Mouse (Mus musculus) limb, embryonic 10.5 days (tissue): Measurements from ENCODE around the gene Parvb. TPM values are rescaled to one million over a fixed set of nuclear protein-coding genes. Genes with fewer than 3 reads are reported as not detected.

Source experiments
- DNase-seq: peaks from one replicate; pipeline ENCODE4 v3.0.0-alpha.2; 2017; ENCODE audit warnings: low spot score
- H3K27ac ChIP-seq: fragments of 300-500 bp; sonication (generic); 2 replicates; pipeline ENCODE4 v1.5.1; 2016; ENCODE audit warnings: mild to moderate bottlenecking
- H3K27me3 ChIP-seq: fragments of 300-500 bp; sonication (generic); 2 replicates; pipeline ENCODE4 v1.6.1; 2016; ENCODE audit warnings: low read depth, mild to moderate bottlenecking; ENCODE audit not compliant: poor library complexity, severe bottlenecking
- H3K36me3 ChIP-seq: fragments of 300-500 bp; sonication (generic); 2 replicates; pipeline ENCODE4 v1.6.1; 2016; ENCODE audit warnings: mild to moderate bottlenecking, moderate library complexity
- H3K4me1 ChIP-seq: fragments of 300-500 bp; sonication (generic); 2 replicates; pipeline ENCODE4 v1.6.1; 2016
- H3K4me3 ChIP-seq: fragments of 300-500 bp; sonication (generic); 2 replicates; pipeline ENCODE4 v1.5.1; 2016; ENCODE audit warnings: mild to moderate bottlenecking, moderate library complexity
- H3K9me3 ChIP-seq: fragments of 300-500 bp; sonication (generic); replicated peaks from 2 replicates; pipeline ENCODE4 v1.6.1; 2016; ENCODE audit warnings: mild to moderate bottlenecking
- WGBS: fragments of 180-500 bp; shearing (Covaris S2); methylation state at CpG from one replicate; pipeline ENCODE4 v1.1.7; 2016; 5-methylcytosine and 5-hydroxymethylcytosine counted together
- polyA plus RNA-seq: library from polyadenylated mRNA; unstranded; fragments of >200 nt; fragmentation: Nextera tagmentation; extraction: Ambion mirVana; gene quantifications from 2 replicates; pipeline ENCODE4 v1.2.1, GENCODE M21; 2016

The Parvb gene
- polyA plus RNA-seq, 1 experiment from 2014 or later = 9.0 TPM

GRCm38 (mm10) chr15:84247309-84247708 lies 15.5 kb downstream of the Parvb start:
- WGBS = 96% methylated on average over 3 of the region's 3 CpGs
- peaks cover 20% of the 10 kb centered on the region for H3K36me3 ChIP-seq
- peaks cover 15% of the 10 kb centered on the region for H3K4me1 ChIP-seq
- H3K27ac ChIP-seq = no peak overlapping the region
- no peak overlapping the region for H3K4me3 ChIP-seq
- no peak for DNase-seq
- H3K27me3 ChIP-seq = no peaks in the 10 kb centered on the region
- no peaks in the 10 kb centered on the region for H3K9me3 ChIP-seq

- H3K4me3 ChIP-seq = no peak overlapping the region
- H3K27ac ChIP-seq = peak overlapping the region; percentile 56; the same call in 1 of the 2 replicates
- H3K4me1 ChIP-seq = peaks cover 27% of the 10 kb centered on the region
- peaks cover 12% of the 10 kb centered on the region; the same call in 1 of the 2 replicates for H3K36me3 ChIP-seq
- H3K27me3 ChIP-seq = no peaks in the 10 kb centered on the region
- no peaks in the 10 kb centered on the region for H3K9me3 ChIP-seq
- DNase-seq = no peak
- WGBS = 85% methylated on average over 13 of the region's 13 CpGs
These were observed 19.4 kb downstream of the Parvb start for GRCm38 (mm10) chr15:84251227-84251626.

- peaks cover 40% of the 10 kb centered on the region for H3K4me1 ChIP-seq
- H3K27ac ChIP-seq = no peak overlapping the region
- DNase-seq = no peak
- H3K4me3 ChIP-seq = no peak overlapping the region
- H3K36me3 ChIP-seq = peaks cover 3% of the 10 kb centered on the region; the same call in 1 of the 2 replicates
- no peaks in the 10 kb centered on the region for H3K27me3 ChIP-seq
- no peaks in the 10 kb centered on the region for H3K9me3 ChIP-seq
- 95% methylated on average over 7 of the region's 7 CpGs for whole genome bisulfite sequencing
These were observed 20.8 kb downstream of the Parvb start for GRCm38 (mm10) chr15:84252645-84253044.

GRCm38 (mm10) chr15:84253757-84254156 lies 21.9 kb downstream of the Parvb start:
- Histone ChIP-seq H3K27ac (no peak overlapping the region), H3K9me3 (no peaks in the 10 kb centered on the region), H3K4me1 (peaks cover 51% of the 10 kb centered on the region), H3K36me3 (no peaks in the 10 kb centered on the region), H3K4me3 (no peak overlapping the region), H3K27me3 (no peaks in the 10 kb centered on the region)
- DNase-seq = no peak
- WGBS = 69% methylated on average over 11 of the region's 11 CpGs

GRCm38 (mm10) chr15:84254387-84254786 lies 22.5 kb downstream of the Parvb start:
- no peak overlapping the region for H3K27ac ChIP-seq
- 86% methylated on average over 8 of the region's 8 CpGs for WGBS
- H3K4me1 ChIP-seq = peaks cover 57% of the 10 kb centered on the region
- DNase-seq = no peak
- H3K9me3 ChIP-seq = no peaks in the 10 kb centered on the region
- no peaks in the 10 kb centered on the region for H3K27me3 ChIP-seq
- no peaks in the 10 kb centered on the region for H3K36me3 ChIP-seq
- H3K4me3 ChIP-seq = no peak overlapping the region

GRCm38 (mm10) chr15:84256254-84256850 lies 24.5 kb downstream of the Parvb start:
- DNase-seq = no peak
- H3K27ac ChIP-seq = 0 out of 2 replicates have a peak overlapping the region, but pooled peaks have one; percentile 38
- peaks cover 3% of the 10 kb centered on the region; the same call in 1 of the 2 replicates for H3K36me3 ChIP-seq

GRCm38 (mm10) chr15:84256864-84257263 lies 25.0 kb downstream of the Parvb start:
- no peak overlapping the region for H3K4me3 ChIP-seq
- peak overlapping the region; percentile 38; the same call in 1 of the 2 replicates for H3K27ac ChIP-seq
- peaks cover 4% of the 10 kb centered on the region; the same call in 1 of the 2 replicates for H3K36me3 ChIP-seq
- H3K9me3 ChIP-seq = no peaks in the 10 kb centered on the region
- H3K27me3 ChIP-seq = no peaks in the 10 kb centered on the region
- peaks cover 62% of the 10 kb centered on the region for H3K4me1 ChIP-seq
- 88% methylated on average over 5 of the region's 5 CpGs for WGBS
- DNase-seq = no peak

More at GRCm38 (mm10) chr15:84256254-84256850, 24.5 kb downstream of the Parvb start:
- Histone ChIP-seq H3K9me3 (no peaks in the 10 kb centered on the region), H3K27me3 (no peaks in the 10 kb centered on the region), H3K4me3 (no peak overlapping the region), H3K4me1 (peaks cover 64% of the 10 kb centered on the region)
- WGBS = 86% methylated on average over 12 of the region's 12 CpGs

- Histone ChIP-seq H3K27ac (peak overlapping the region; percentile 76), H3K36me3 (peaks cover 4% of the 10 kb centered on the region; the same call in 1 of the 2 replicates), H3K4me1 (peaks cover 55% of the 10 kb centered on the region), H3K9me3 (no peaks in the 10 kb centered on the region), H3K27me3 (no peaks in the 10 kb centered on the region), H3K4me3 (no peak overlapping the region)
- 66% methylated on average over 9 of the region's 9 CpGs for WGBS
- no peak for DNase-seq
These were observed 26.9 kb downstream of the Parvb start for GRCm38 (mm10) chr15:84258602-84259355.

GRCm38 (mm10) chr15:84260123-84260822 lies 28.4 kb downstream of the Parvb start:
- Histone ChIP-seq H3K9me3 (no peaks in the 10 kb centered on the region), H3K4me1 (peaks cover 51% of the 10 kb centered on the region), H3K36me3 (peaks cover 12% of the 10 kb centered on the region; the same call in 1 of the 2 replicates), H3K4me3 (no peak overlapping the region), H3K27ac (no peak overlapping the region), H3K27me3 (no peaks in the 10 kb centered on the region)
- DNase-seq = peak; percentile 87
- 34% methylated on average over 22 of the region's 22 CpGs for WGBS

- peaks cover 21% of the 10 kb centered on the region for H3K36me3 ChIP-seq
- no peak for DNase-seq
- H3K4me3 ChIP-seq = no peak overlapping the region
- no peaks in the 10 kb centered on the region for H3K27me3 ChIP-seq
- 96% methylated on average over 6 of the region's 6 CpGs for WGBS
- H3K9me3 ChIP-seq = no peaks in the 10 kb centered on the region
- H3K27ac ChIP-seq = no peak overlapping the region
- peaks cover 41% of the 10 kb centered on the region for H3K4me1 ChIP-seq
These were observed 30.8 kb downstream of the Parvb start for GRCm38 (mm10) chr15:84262630-84263029.

GRCm38 (mm10) chr15:84263573-84263972 lies 31.7 kb downstream of the Parvb start:
- no peaks in the 10 kb centered on the region for H3K27me3 ChIP-seq
- H3K4me3 ChIP-seq = no peak overlapping the region
- DNase-seq = no peak
- H3K4me1 ChIP-seq = peaks cover 32% of the 10 kb centered on the region
- 52% methylated on average over 2 of the region's 2 CpGs for WGBS
- no peak overlapping the region for H3K27ac ChIP-seq
- H3K9me3 ChIP-seq = no peaks in the 10 kb centered on the region
- peaks cover 21% of the 10 kb centered on the region for H3K36me3 ChIP-seq

GRCm38 (mm10) chr15:84265141-84265540 lies 33.3 kb downstream of the Parvb start:
- H3K27me3 ChIP-seq = no peaks in the 10 kb centered on the region
- H3K27ac ChIP-seq = peak overlapping the region; percentile 33; the same call in 1 of the 2 replicates
- peaks cover 21% of the 10 kb centered on the region for H3K36me3 ChIP-seq
- WGBS = 74% methylated on average over 11 of the region's 11 CpGs
- no peak for DNase-seq
- H3K4me1 ChIP-seq = peaks cover 23% of the 10 kb centered on the region
- no peak overlapping the region for H3K4me3 ChIP-seq
- no peaks in the 10 kb centered on the region for H3K9me3 ChIP-seq

GRCm38 (mm10) chr15:84266290-84266689 lies 34.4 kb downstream of the Parvb start:
- Histone ChIP-seq H3K4me3 (no peak overlapping the region), H3K27me3 (no peaks in the 10 kb centered on the region), H3K27ac (no peak overlapping the region), H3K4me1 (peaks cover 19% of the 10 kb centered on the region), H3K9me3 (no peaks in the 10 kb centered on the region), H3K36me3 (peaks cover 24% of the 10 kb centered on the region)
- 90% methylated on average over 4 of the region's 4 CpGs for WGBS
- DNase-seq = no peak
